Mouse (Mus musculus) heart, embryonic 15.5 days (tissue): ENCODE data around the gene Slc45a2. TPM values are rescaled to one million over a fixed set of nuclear protein-coding genes. Genes with fewer than 3 reads are reported as not detected.

Experiments used
- ATAC-seq: fragments of 200-750 bp; cut with Nextera tagmentation; replicated peaks from 2 replicates; pipeline ENCODE4 v1.8.0; 2017; ENCODE audit warnings: low read depth, moderate TSS enrichment; ENCODE audit not compliant: insufficient number of reproducible peaks, insufficient read depth, low FRiP score
- H3K27ac ChIP-seq: fragments of 300-500 bp; sonication (generic); 2 replicates; pipeline ENCODE4 v1.5.1; 2015; ENCODE audit warnings: mild to moderate bottlenecking, inconsistent platforms
- H3K27me3 ChIP-seq: fragments of 300-500 bp; sonication (generic); 2 replicates; pipeline ENCODE4 v1.6.1; 2015; ENCODE audit warnings: inconsistent platforms
- H3K36me3 ChIP-seq: fragments of 300-500 bp; sonication (generic); 2 replicates; pipeline ENCODE4 v1.6.1; 2015; ENCODE audit warnings: mild to moderate bottlenecking, inconsistent platforms
- H3K4me1 ChIP-seq: fragments of 300-500 bp; sonication (generic); replicated peaks from 2 replicates; pipeline ENCODE4 v1.6.1; 2015; ENCODE audit warnings: inconsistent platforms
- H3K4me2 ChIP-seq: fragments of 300-500 bp; sonication (generic); 2 replicates; pipeline ENCODE4 v1.6.1; 2015; ENCODE audit warnings: inconsistent platforms, mild to moderate bottlenecking, moderate library complexity
- H3K4me3 ChIP-seq: fragments of 300-500 bp; sonication (generic); 2 replicates; pipeline ENCODE4 v1.5.1; 2015; ENCODE audit warnings: mild to moderate bottlenecking, inconsistent platforms
- H3K9ac ChIP-seq: fragments of 300-500 bp; sonication (generic); 2 replicates; pipeline ENCODE4 v1.6.1; 2015; ENCODE audit warnings: mild to moderate bottlenecking, inconsistent platforms
- H3K9me3 ChIP-seq: fragments of 300-500 bp; sonication (generic); replicated peaks from 2 replicates; pipeline ENCODE4 v1.6.1; 2016; ENCODE audit warnings: inconsistent platforms
- WGBS: fragments of 180-500 bp; shearing (Covaris S2); methylation state at CpG from one replicate; pipeline ENCODE4 v1.1.7; 2015; ENCODE audit warnings: mixed read lengths; 5-methylcytosine and 5-hydroxymethylcytosine counted together
- polyA plus RNA-seq: library from polyadenylated mRNA; unstranded; fragments of >200 nt; fragmentation: Nextera tagmentation; extraction: Ambion mirVana; gene quantifications from 2 replicates; pipeline ENCODE4 v1.2.1, GENCODE M21; 2015

Gene Slc45a2
- polyA plus RNA-seq, 1 experiment from 2014 or later, result 0.13 TPM

GRCm38 (mm10) chr15:11075726-11076361 lies 75.3 kb downstream of the Slc45a2 start:
- WGBS, result 83% methylated on average over 3 of the region's 3 CpGs
- no peak for ATAC-seq
- no peaks in the 10 kb centered on the region for H3K27me3 ChIP-seq
- H3K4me2 ChIP-seq, result no peak overlapping the region
- H3K9ac ChIP-seq, result no peak overlapping the region
- H3K36me3 ChIP-seq, result no peaks in the 10 kb centered on the region
- H3K4me1 ChIP-seq, result no peaks in the 10 kb centered on the region
- H3K27ac ChIP-seq, result no peak overlapping the region
- no peaks in the 10 kb centered on the region for H3K9me3 ChIP-seq
- H3K4me3 ChIP-seq, result no peak overlapping the region

Other genes with a start within 250 kb of the Slc45a2 start
- gene C1qtnf3, start 48.4 kb upstream of the Slc45a2 start, polyA plus RNA-seq, result 1.2 and 7.3 TPM in 2 replicates
- gene Amacr, start 19.0 kb upstream of the Slc45a2 start, polyA plus RNA-seq, result 13.0 and 13.7 TPM in 2 replicates
- 0.04 TPM in 1 of 2 replicates, not detected in the other for gene Rxfp3, start 37.3 kb downstream of the Slc45a2 start, polyA plus RNA-seq
- 1.7 and 2.0 TPM in 2 replicates for gene Adamts12, start 64.1 kb downstream of the Slc45a2 start, polyA plus RNA-seq